Mouse (Mus musculus) lung, embryonic 16.5 days (tissue): ENCODE measurements at regions not wholly inside any gene's neighbourhood (a gene's known extent, or its start where the extent isn't known, plus 50 kb on each side); places are given as distances from the start of the nearest gene placed in this dataset.

Experiments used
- ATAC-seq: fragments of 200-750 bp; cut with Nextera tagmentation; 2 replicates; pipeline ENCODE4 v1.8.0; 2017; ENCODE audit warnings: low read depth, mild to moderate bottlenecking, moderate library complexity
- H3K27ac ChIP-seq: fragments of 300-500 bp; sonication (generic); 2 replicates; pipeline ENCODE4 v1.5.1; 2014; ENCODE audit warnings: mild to moderate bottlenecking, control low read depth, low read length
- H3K27me3 ChIP-seq: fragments of 300-500 bp; sonication (generic); 2 replicates; pipeline ENCODE4 v1.6.1; 2014; ENCODE audit warnings: low read depth, low read length, mixed read lengths; ENCODE audit not compliant: control insufficient read depth, insufficient read depth
- H3K36me3 ChIP-seq: fragments of 300-500 bp; sonication (generic); 2 replicates; pipeline ENCODE4 v1.6.1; 2014; ENCODE audit warnings: low read length; ENCODE audit not compliant: control insufficient read depth, insufficient read depth
- H3K4me1 ChIP-seq: fragments of 300-500 bp; sonication (generic); replicated peaks from 2 replicates; pipeline ENCODE4 v1.6.1; 2014; ENCODE audit warnings: low read length, mixed read lengths; ENCODE audit not compliant: control insufficient read depth, insufficient read depth
- H3K4me2 ChIP-seq: fragments of 300-500 bp; sonication (generic); 2 replicates; pipeline ENCODE4 v1.6.1; 2014; ENCODE audit warnings: low read depth, low read length, control low read depth
- H3K4me3 ChIP-seq: fragments of 300-500 bp; sonication (generic); 2 replicates; pipeline ENCODE4 v1.5.1; 2014; ENCODE audit warnings: mild to moderate bottlenecking, low read length, control low read depth
- H3K9ac ChIP-seq: fragments of 300-500 bp; sonication (generic); 2 replicates; pipeline ENCODE4 v1.6.1; 2014; ENCODE audit warnings: low read length, control low read depth
- H3K9me3 ChIP-seq: fragments of 300-500 bp; sonication (generic); 2 replicates; pipeline ENCODE4 v1.6.1; 2016; ENCODE audit warnings: low read length; ENCODE audit not compliant: control insufficient read depth
- WGBS: fragments of 180-500 bp; shearing (Covaris S2); extraction: QIAGEN DNeasy Blood & Tissue Kit; methylation state at CpG from one replicate; pipeline ENCODE4 v1.1.7; 2014; 5-methylcytosine and 5-hydroxymethylcytosine counted together

GRCm38 (mm10) chr9:43474303-43474643 lies 163.6 kb downstream of the Trim29 start:
- H3K27ac ChIP-seq = no peak overlapping the region
- no peak overlapping the region for H3K4me3 ChIP-seq
- no peaks in the 10 kb centered on the region for H3K9me3 ChIP-seq
- no peaks in the 10 kb centered on the region for H3K27me3 ChIP-seq
- H3K4me2 ChIP-seq = no peak overlapping the region
- no peak overlapping the region for H3K9ac ChIP-seq
- no peaks in the 10 kb centered on the region for H3K4me1 ChIP-seq
- WGBS = 54% methylated on average over 4 of the region's 4 CpGs
- ATAC-seq = no peak
- H3K36me3 ChIP-seq = no peaks in the 10 kb centered on the region

- no peaks in the 10 kb centered on the region for H3K9me3 ChIP-seq
- no peaks in the 10 kb centered on the region for H3K36me3 ChIP-seq
- no peaks in the 10 kb centered on the region for H3K27me3 ChIP-seq
- no peak for ATAC-seq
- no peak overlapping the region for H3K4me3 ChIP-seq
- no peak overlapping the region for H3K27ac ChIP-seq
- H3K4me1 ChIP-seq = no peaks in the 10 kb centered on the region
- H3K9ac ChIP-seq = no peak overlapping the region
- H3K4me2 ChIP-seq = no peak overlapping the region
- 34% methylated on average over 3 of the region's 3 CpGs for WGBS
Observed at GRCm38 (mm10) chr9:43480826-43481591, 170.4 kb downstream of the Trim29 start.

- no peaks in the 10 kb centered on the region for H3K27me3 ChIP-seq
- 69% methylated on average over 11 of the region's 11 CpGs for WGBS
- H3K4me1 ChIP-seq = no peaks in the 10 kb centered on the region
- H3K4me3 ChIP-seq = no peak overlapping the region
- no peak overlapping the region for H3K4me2 ChIP-seq
- ATAC-seq = no peak
- H3K9ac ChIP-seq = no peak overlapping the region
- no peak overlapping the region for H3K27ac ChIP-seq
- H3K36me3 ChIP-seq = no peaks in the 10 kb centered on the region
- no peaks in the 10 kb centered on the region for H3K9me3 ChIP-seq
Observed at GRCm38 (mm10) chr9:43482101-43483090, 171.7 kb downstream of the Trim29 start.

GRCm38 (mm10) chr9:43483195-43483594 lies 172.5 kb downstream of the Trim29 start:
- H3K27me3 ChIP-seq = no peaks in the 10 kb centered on the region
- no peak for ATAC-seq
- H3K4me1 ChIP-seq = no peaks in the 10 kb centered on the region
- H3K4me3 ChIP-seq = no peak overlapping the region
- no peaks in the 10 kb centered on the region for H3K36me3 ChIP-seq
- no peaks in the 10 kb centered on the region for H3K9me3 ChIP-seq
- H3K4me2 ChIP-seq = no peak overlapping the region
- H3K9ac ChIP-seq = no peak overlapping the region
- 66% methylated on average over 2 of the region's 2 CpGs for WGBS
- no peak overlapping the region for H3K27ac ChIP-seq

- WGBS = 78% methylated on average over 2 of the region's 2 CpGs
- H3K9ac ChIP-seq = no peak overlapping the region
- H3K4me3 ChIP-seq = no peak overlapping the region
- H3K36me3 ChIP-seq = no peaks in the 10 kb centered on the region
- H3K27ac ChIP-seq = no peak overlapping the region
- no peaks in the 10 kb centered on the region for H3K9me3 ChIP-seq
- H3K4me1 ChIP-seq = no peaks in the 10 kb centered on the region
- ATAC-seq = no peak
- H3K27me3 ChIP-seq = no peaks in the 10 kb centered on the region
- no peak overlapping the region for H3K4me2 ChIP-seq
Observed at GRCm38 (mm10) chr9:43483906-43484305, 173.3 kb downstream of the Trim29 start.

GRCm38 (mm10) chr9:43486704-43487103 lies 176.1 kb downstream of the Trim29 start:
- H3K36me3 ChIP-seq = no peaks in the 10 kb centered on the region
- WGBS = 53% methylated on average over 4 of the region's 4 CpGs
- ATAC-seq = no peak
- no peaks in the 10 kb centered on the region for H3K4me1 ChIP-seq
- no peak overlapping the region for H3K27ac ChIP-seq
- H3K4me2 ChIP-seq = no peak overlapping the region
- H3K9me3 ChIP-seq = no peaks in the 10 kb centered on the region
- no peak overlapping the region for H3K4me3 ChIP-seq
- H3K9ac ChIP-seq = no peak overlapping the region
- no peaks in the 10 kb centered on the region for H3K27me3 ChIP-seq

GRCm38 (mm10) chr9:43489205-43489604 lies 178.6 kb downstream of the Trim29 start:
- Histone ChIP-seq H3K4me1 (no peaks in the 10 kb centered on the region), H3K4me2 (no peak overlapping the region), H3K27ac (no peak overlapping the region), H3K4me3 (no peak overlapping the region), H3K9me3 (no peaks in the 10 kb centered on the region), H3K27me3 (no peaks in the 10 kb centered on the region), H3K36me3 (no peaks in the 10 kb centered on the region), H3K9ac (no peak overlapping the region)
- 54% methylated on average over 8 of the region's 8 CpGs for WGBS
- ATAC-seq = no peak

- H3K36me3 ChIP-seq = no peaks in the 10 kb centered on the region
- no peaks in the 10 kb centered on the region for H3K4me1 ChIP-seq
- no peaks in the 10 kb centered on the region for H3K27me3 ChIP-seq
- H3K9me3 ChIP-seq = no peaks in the 10 kb centered on the region
- ATAC-seq = no peak
- H3K9ac ChIP-seq = no peak overlapping the region
- 58% methylated on average over 12 of the region's 12 CpGs for WGBS
- no peak overlapping the region for H3K4me3 ChIP-seq
- H3K27ac ChIP-seq = no peak overlapping the region
- H3K4me2 ChIP-seq = no peak overlapping the region
Observed at GRCm38 (mm10) chr9:43491024-43491751, 180.5 kb downstream of the Trim29 start.
